Mouse (Mus musculus): ENCODE measurements around the gene Rdx. TPM values are rescaled to one million over a fixed set of nuclear protein-coding genes. Genes with fewer than 3 reads are reported as not detected.
A peak's percentile ranks its signal among the peaks of the same experiment; 100 is the strongest.

Rdx gene
- polyA plus RNA-seq, 1 experiment, result 49.5 TPM

DNA sequence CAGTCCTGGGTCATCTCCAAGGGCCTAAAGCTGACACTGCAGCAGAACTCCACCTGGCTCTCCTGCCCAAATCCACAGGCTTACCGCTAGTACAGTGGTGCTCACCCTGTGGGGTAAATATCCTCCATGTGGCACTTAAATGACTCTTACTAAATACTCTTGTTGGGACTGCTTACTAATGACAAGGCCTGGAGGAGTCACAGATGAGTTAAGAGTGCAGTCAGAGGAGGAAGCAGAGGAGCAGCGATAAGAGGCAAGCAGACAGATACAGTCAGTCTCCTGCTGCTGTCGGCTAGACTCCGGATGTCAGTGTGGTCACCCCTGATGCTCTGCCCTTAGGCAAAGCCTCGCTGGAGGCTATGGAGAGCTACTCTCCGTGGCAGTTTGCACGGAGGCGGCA lies 46.1 kb downstream of the Rdx start:
- peaks cover 9% of the 10 kb centered on the region for H3K4me1 ChIP-seq (ENCODE audit: control insufficient read depth, insufficient read depth, low read length)
- WGBS, result 63% methylated on average over 8 of the region's 8 CpGs
- no peak for DNase-seq
- TF ChIP-seq CTCF (IDR thresholded peaks at IDR 0.05; ENCODE audit: borderline replicate concordance, insufficient read depth, low read depth, low read length) (no peak), POLR2A (IDR thresholded peaks at IDR 0.05; ENCODE audit: borderline replicate concordance, insufficient read depth, low read length) (no peak)
- no peak overlapping the region for H3K4me3 ChIP-seq (replicated peaks; ENCODE audit: insufficient read depth, low read depth, low read length)
- H3K27me3 ChIP-seq (ENCODE audit: control insufficient read depth, insufficient read depth, low read length), result no peaks in the 10 kb centered on the region
- no peak overlapping the region for H3K27ac ChIP-seq (ENCODE audit: insufficient read depth, low read length)

DNA sequence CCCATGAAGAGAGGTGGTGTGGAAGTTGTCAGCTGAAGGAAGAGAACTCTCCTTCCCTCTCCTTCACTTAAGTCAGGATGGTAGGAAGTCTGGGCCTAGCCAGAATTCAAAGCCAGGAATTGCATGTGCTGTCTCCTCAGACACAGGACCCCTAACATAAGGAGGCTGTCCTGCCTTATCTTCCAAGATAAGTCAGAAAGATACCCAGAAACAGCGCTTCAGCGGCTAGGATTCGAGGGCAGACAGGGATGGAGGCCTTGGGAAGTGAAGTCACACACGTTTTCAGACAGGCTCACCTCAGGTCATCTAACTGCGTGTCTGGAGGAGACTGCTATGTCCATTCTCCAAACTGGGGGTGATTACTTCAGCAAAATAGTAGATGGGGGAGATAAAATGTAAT lies 47.0 kb downstream of the Rdx start:
- Histone ChIP-seq H3K27ac (ENCODE audit: insufficient read depth, low read length) (no peak overlapping the region), H3K27me3 (ENCODE audit: control insufficient read depth, insufficient read depth, low read length) (no peaks in the 10 kb centered on the region), H3K4me3 (replicated peaks; ENCODE audit: insufficient read depth, low read depth, low read length) (no peak overlapping the region), H3K4me1 (ENCODE audit: control insufficient read depth, insufficient read depth, low read length) (peaks cover 9% of the 10 kb centered on the region)
- TF ChIP-seq POLR2A (IDR thresholded peaks at IDR 0.05; ENCODE audit: borderline replicate concordance, insufficient read depth, low read length) (no peak), CTCF (IDR thresholded peaks at IDR 0.05; ENCODE audit: borderline replicate concordance, insufficient read depth, low read depth, low read length) (no peak)
- DNase-seq, result no peak
- WGBS, result 92% methylated on average over 5 of the region's 5 CpGs

DNA sequence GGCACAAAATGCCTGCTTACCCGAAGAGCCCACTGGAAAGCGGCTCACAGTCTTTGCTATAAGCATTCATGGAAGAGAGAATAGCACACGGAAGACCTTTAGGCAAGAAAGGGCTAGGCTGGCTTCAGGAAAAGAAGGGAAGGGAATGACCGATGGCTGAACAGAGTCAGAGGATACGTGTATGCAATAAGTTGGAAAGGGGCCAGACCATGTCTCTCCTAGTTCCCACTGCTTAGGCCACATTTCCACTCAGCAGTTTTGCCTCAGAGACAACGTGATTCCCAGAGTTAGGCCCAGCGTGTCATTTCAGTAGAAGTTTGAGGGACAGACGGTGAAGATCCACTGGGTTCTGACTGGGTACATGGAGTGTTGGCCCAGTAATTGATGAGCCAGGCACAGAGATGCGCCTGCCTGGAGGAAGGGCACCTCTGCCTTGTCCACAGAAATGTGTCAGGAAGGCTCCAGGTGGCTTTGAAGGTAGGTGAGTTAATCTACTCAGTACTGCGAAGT lies 47.6 kb downstream of the Rdx start:
- no peak overlapping the region for H3K4me3 ChIP-seq (replicated peaks; ENCODE audit: insufficient read depth, low read depth, low read length)
- DNase-seq, result no peak
- 71% methylated on average over 10 of the region's 10 CpGs for WGBS
- no peak overlapping the region for H3K27ac ChIP-seq (ENCODE audit: insufficient read depth, low read length)
- no peaks in the 10 kb centered on the region for H3K27me3 ChIP-seq (ENCODE audit: control insufficient read depth, insufficient read depth, low read length)
- H3K4me1 ChIP-seq (ENCODE audit: control insufficient read depth, insufficient read depth, low read length), result peaks cover 9% of the 10 kb centered on the region
- no peak for TF ChIP-seq CTCF (IDR thresholded peaks at IDR 0.05; ENCODE audit: borderline replicate concordance, insufficient read depth, low read depth, low read length)
- no peak for TF ChIP-seq POLR2A (IDR thresholded peaks at IDR 0.05; ENCODE audit: borderline replicate concordance, insufficient read depth, low read length)

DNA sequence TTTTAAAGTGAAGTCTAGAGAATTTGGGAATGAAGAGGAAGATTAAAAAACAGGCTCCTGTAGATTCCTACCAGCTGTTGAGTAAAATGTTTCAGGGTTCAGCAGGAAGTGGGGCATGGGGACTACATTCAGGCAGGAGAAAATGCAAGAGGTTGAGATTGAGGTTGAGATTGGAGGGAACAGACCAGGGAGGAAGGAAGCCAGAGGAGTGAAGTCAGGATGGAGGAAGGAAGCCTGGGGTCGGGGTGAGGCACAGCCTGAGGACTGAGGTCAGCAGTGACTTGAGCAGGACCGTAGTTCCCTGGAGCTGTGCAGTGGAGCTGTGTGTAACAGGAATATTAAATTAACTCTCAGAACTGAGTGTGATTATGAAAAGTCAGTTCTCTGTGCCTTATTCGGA lies 48.7 kb downstream of the Rdx start:
- TF ChIP-seq POLR2A (IDR thresholded peaks at IDR 0.05; ENCODE audit: borderline replicate concordance, insufficient read depth, low read length) (no peak), CTCF (IDR thresholded peaks at IDR 0.05; ENCODE audit: borderline replicate concordance, insufficient read depth, low read depth, low read length) (no peak)
- 86% methylated on average over 3 of the region's 3 CpGs for WGBS

DNA sequence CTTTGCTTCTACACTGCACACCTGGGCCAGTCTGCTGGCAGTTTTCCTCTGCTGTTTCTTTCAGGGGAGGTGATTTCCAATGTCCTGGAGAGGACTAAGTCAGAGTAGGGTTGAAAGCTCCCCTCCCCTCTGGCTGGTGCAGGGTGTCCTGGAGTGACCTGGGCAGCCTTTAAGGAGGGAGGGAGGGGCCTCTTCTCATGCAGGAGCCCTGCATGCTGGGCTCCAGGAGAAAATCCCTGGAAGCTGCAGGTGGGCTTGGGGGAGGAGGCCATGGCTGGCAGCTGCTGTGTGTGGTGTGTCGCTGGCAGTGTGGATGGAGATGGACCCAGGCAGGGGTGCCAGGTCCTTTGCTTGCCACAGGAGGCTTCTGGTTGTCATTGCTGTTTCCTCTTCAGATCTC lies 50.4 kb downstream of the Rdx start:
- 42% methylated on average over 1 of the region's 1 CpGs for WGBS
- TF ChIP-seq CTCF (IDR thresholded peaks at IDR 0.05; ENCODE audit: borderline replicate concordance, insufficient read depth, low read depth, low read length) (no peak), POLR2A (IDR thresholded peaks at IDR 0.05; ENCODE audit: borderline replicate concordance, insufficient read depth, low read length) (no peak)

More for the DNA sequence above, 48.7 kb downstream of the Rdx start:
- Histone ChIP-seq H3K4me1 (ENCODE audit: control insufficient read depth, insufficient read depth, low read length) (peaks cover 9% of the 10 kb centered on the region), H3K27me3 (ENCODE audit: control insufficient read depth, insufficient read depth, low read length) (no peaks in the 10 kb centered on the region), H3K27ac (ENCODE audit: insufficient read depth, low read length) (no peak overlapping the region), H3K4me3 (replicated peaks; ENCODE audit: insufficient read depth, low read depth, low read length) (no peak overlapping the region)
- DNase-seq, result no peak

DNA sequence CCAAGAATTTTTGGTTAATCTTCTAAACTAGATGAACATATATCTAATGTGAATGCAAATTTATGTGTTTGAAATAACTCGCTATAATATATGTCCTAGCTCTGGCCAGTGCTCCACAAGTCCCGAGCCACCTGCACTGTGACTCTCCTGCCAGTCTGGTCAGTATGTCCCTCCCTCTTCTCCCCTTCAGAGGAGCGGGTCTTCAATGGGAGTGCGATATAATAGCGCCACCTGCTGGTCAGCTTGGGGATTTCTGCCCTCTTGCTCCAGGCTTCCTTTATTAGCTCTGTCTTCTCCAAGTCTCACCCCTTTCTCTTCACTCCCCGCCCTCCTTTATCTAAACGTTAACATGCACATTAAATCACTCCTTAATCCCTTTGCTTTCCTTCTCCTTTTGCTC lies 51.6 kb downstream of the Rdx start:
- peaks cover 4% of the 10 kb centered on the region for H3K4me1 ChIP-seq (ENCODE audit: control insufficient read depth, insufficient read depth, low read length)
- no peak overlapping the region for H3K4me3 ChIP-seq (replicated peaks; ENCODE audit: insufficient read depth, low read depth, low read length)
- DNase-seq, result peak; percentile 70 to 81
- no peaks in the 10 kb centered on the region for H3K27me3 ChIP-seq (ENCODE audit: control insufficient read depth, insufficient read depth, low read length)
- no peak overlapping the region for H3K27ac ChIP-seq (ENCODE audit: insufficient read depth, low read length)
- WGBS, result under 1% methylated on average over 7 of the region's 7 CpGs
- TF ChIP-seq POLR2A (IDR thresholded peaks at IDR 0.05; ENCODE audit: borderline replicate concordance, insufficient read depth, low read length), result no peak
- TF ChIP-seq CTCF (IDR thresholded peaks at IDR 0.05; ENCODE audit: borderline replicate concordance, insufficient read depth, low read depth, low read length), result peak; percentile 95

More for the DNA sequence above, 50.4 kb downstream of the Rdx start:
- Histone ChIP-seq H3K4me1 (ENCODE audit: control insufficient read depth, insufficient read depth, low read length) (peaks cover 9% of the 10 kb centered on the region), H3K27me3 (ENCODE audit: control insufficient read depth, insufficient read depth, low read length) (no peaks in the 10 kb centered on the region), H3K4me3 (replicated peaks; ENCODE audit: insufficient read depth, low read depth, low read length) (no peak overlapping the region), H3K27ac (ENCODE audit: insufficient read depth, low read length) (no peak overlapping the region)
- DNase-seq, result no peak

DNA sequence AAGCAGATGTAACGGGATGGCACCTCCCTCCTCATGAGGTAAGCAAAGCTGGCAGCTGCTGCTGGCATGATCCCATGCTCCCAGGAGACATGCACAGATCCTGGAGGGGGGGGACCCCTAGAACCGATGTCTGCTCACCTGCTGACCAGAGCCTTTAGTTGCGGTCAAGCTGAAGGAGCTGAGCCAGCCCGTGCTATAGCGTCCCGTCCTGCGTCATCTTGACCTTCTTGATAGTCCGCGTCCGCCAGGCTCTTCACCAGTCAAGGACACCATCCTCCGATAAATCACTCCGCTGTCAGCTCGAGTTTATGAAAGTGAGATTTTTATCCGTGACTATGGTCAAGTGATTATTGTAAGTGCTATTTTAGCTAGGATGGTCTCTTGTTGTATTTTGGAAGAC lies 53.5 kb downstream of the Rdx start:
- H3K27me3 ChIP-seq (ENCODE audit: control insufficient read depth, insufficient read depth, low read length), result no peaks in the 10 kb centered on the region
- no peak for TF ChIP-seq POLR2A (IDR thresholded peaks at IDR 0.05; ENCODE audit: borderline replicate concordance, insufficient read depth, low read length)
- no peak for TF ChIP-seq CTCF (IDR thresholded peaks at IDR 0.05; ENCODE audit: borderline replicate concordance, insufficient read depth, low read depth, low read length)
- H3K27ac ChIP-seq (ENCODE audit: insufficient read depth, low read length), result no peak overlapping the region
- H3K4me1 ChIP-seq (ENCODE audit: control insufficient read depth, insufficient read depth, low read length), result peaks cover 4% of the 10 kb centered on the region
- no peak overlapping the region for H3K4me3 ChIP-seq (replicated peaks; ENCODE audit: insufficient read depth, low read depth, low read length)
- no peak for DNase-seq
- WGBS, result 89% methylated on average over 14 of the region's 14 CpGs

DNA sequence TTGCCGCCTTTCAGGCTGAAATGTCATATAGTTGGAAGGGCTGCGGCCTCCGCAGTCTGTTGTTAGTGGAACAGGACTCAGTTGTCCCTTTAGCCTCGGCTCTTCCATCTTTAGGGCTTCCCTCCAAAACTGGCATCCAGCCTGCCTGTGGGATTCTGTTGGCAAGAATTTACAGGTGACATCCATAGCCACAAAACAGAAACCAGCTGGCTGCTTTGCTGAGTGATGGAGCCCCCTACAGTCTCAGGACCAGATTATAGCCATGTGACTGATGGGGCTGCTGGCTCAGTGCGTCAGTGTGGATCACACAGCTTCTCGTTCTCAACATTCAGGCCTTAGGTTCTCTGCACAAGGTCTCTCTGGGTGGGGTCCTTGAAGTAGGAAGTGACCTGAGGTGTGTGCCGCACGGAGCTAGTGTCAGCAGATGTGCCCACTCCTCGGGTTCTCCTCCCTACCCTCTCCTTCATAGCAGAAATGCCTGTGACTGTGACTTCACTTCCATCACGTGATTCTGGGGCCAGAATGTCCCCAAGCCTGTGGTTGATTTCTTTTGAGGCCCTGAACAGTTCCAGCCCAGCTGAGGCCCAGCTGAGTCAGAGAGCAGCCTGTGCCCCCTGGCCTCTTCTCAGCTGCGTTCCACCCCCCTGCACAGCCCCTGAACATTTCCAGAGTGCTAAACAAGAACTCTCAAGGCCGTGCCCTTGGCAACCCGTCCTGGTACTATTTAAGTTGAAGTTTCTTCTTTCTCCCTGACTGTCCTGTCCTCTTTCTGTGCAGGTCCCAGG lies 55.3 kb downstream of the Rdx start:
- Histone ChIP-seq H3K4me1 (ENCODE audit: control insufficient read depth, insufficient read depth, low read length) (peaks cover 4% of the 10 kb centered on the region), H3K27ac (ENCODE audit: insufficient read depth, low read length) (0 out of 2 replicates have a peak overlapping the region, but pooled peaks have one; percentile 10), H3K27me3 (ENCODE audit: control insufficient read depth, insufficient read depth, low read length) (no peaks in the 10 kb centered on the region), H3K4me3 (replicated peaks; ENCODE audit: insufficient read depth, low read depth, low read length) (no peak overlapping the region)
- TF ChIP-seq CTCF (IDR thresholded peaks at IDR 0.05; ENCODE audit: borderline replicate concordance, insufficient read depth, low read depth, low read length) (no peak; the same call in 1 of the 2 replicates), POLR2A (IDR thresholded peaks at IDR 0.05; ENCODE audit: borderline replicate concordance, insufficient read depth, low read length) (no peak)
- DNase-seq, result peak; percentile 65 to 76
- WGBS, result 30% methylated on average over 13 of the region's 13 CpGs
